Mouse (Mus musculus) kidney, postnatal 4 days (tissue): ENCODE data around the gene Zfyve1.

Source experiments
- DNase-seq, 2 experiments: peaks; one replicate each; pipeline ENCODE4 v3.0.0; 2021; ENCODE audit warnings: mixed read lengths in 2 of 2

The Zfyve1 gene

GRCm38 (mm10) chr12:83520311-83520890 is 76.6 kb downstream of the Zfyve1 start, which contains the start of gene Dcaf4:
Gene Dcaf4, plus strand, starts transcription at chr12:83520466.
- DNase-seq: peak; percentile 99

GRCm38 (mm10) chr12:83517580-83517979 is 79.4 kb downstream of the Zfyve1 start:
- DNase-seq: no peak

DNA sequence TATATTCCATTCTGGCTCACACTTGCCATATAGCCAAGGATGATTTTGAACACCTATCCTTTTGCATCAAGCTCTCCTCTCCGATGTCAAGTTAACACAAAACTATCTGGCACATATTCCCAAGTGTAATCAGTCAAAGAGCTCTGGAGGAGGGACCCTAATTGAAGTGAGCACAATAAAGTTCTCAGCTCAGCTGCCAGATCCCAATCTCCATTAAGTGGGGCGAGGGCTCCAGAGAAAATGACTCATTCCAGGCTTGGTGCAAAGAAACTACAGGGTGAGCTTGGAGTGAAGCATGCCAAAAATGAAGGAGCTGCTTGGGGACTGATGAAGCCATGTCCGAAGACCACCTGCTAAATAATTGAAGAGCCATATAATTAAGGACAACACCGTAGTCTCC is 82.8 kb downstream of the Zfyve1 start:
- DNase-seq: no peak

DNA sequence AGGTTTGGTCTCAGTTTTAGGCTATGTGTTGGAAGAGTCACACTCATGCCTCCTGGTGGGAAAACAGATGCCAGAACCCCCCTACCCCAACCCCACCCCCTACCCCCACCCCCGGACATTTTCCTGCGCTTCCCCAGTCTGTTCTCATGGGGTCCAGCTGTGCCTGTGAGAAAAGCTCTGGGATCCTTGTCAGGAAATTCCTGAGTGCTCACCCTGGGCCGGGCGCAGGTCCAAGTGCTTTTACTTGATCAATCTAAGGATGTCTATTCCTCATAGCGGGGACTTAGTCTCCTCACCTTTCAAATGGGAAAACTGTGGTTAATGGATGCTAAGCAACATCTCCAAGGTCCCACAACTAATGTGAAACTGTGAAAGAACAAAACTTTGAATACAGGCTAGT is 83.8 kb downstream of the Zfyve1 start:
- peak; percentile 69 to 71 for DNase-seq

DNA sequence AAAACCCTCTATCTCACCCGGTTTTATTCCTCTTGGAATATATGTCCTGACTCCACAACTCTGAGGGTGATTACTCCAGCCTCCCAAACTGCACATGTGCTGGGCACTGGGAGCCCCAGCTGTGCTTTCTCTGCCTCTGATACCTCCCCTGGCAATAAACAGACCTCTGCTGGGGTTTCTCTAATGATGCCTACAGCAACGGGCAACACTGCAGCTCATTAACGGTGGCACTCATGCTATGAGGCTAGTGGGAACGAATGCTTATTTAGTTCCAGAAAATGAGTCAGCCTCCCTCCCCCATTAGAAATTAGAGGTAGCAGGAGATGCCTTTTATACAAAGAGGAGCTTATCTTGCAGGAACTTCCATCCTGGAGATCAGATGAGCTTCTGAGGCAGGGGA is 84.2 kb downstream of the Zfyve1 start:
- DNase-seq: no peak

GRCm38 (mm10) chr12:83510586-83510985 is 86.4 kb downstream of the Zfyve1 start:
- DNase-seq: no peak

DNA sequence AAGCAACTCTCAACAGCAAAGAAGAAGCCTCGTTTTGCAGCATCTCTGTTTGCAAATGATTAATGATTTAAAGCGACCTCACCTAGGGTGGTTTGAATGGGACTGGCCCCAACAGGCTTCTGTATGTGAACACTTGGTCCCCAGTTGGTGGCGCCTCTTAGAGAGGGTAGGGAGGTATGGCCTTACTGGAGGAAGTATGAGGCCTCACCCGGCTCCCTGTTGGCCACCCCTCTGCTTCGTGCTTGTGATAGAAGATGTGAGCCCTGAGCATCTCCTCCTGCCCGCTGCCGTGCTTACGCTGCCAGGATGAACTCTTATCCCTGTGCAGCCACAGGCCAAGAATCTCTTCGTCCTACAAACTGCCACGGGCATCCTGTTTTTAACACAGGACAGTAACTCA is 90.5 kb downstream of the Zfyve1 start:
- no peak for DNase-seq

GRCm38 (mm10) chr12:83502190-83502589 is 94.8 kb downstream of the Zfyve1 start:
- peak; percentile 47 to 62 for DNase-seq

- DNase-seq: no peak
Measured at GRCm38 (mm10) chr12:83499256-83499655, 97.8 kb downstream of the Zfyve1 start.

GRCm38 (mm10) chr12:83497959-83498358 is 99.1 kb downstream of the Zfyve1 start:
- DNase-seq: no peak

DNA sequence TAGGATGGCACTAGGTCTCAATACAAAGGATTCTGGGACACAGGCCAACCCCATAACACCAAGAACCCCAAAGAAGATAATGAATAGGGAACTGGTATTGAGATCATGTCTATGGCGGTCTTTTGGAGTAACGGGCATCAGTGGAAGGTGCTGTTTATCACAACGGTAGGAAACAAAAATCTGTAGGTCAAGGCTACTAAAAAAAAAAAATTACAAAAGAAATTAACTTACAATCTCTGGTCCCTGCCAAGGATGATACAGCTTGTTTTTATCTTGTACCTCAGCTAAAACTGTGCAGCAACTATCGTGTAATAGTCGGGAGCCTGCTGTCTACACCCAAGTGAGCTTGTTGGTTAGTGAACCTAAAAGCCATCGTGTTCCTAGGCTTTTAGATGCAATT is 100.3 kb downstream of the Zfyve1 start:
- DNase-seq: no peak
